Mouse (Mus musculus) layer of hippocampus, postnatal 36 days (tissue): ENCODE data around the gene Snx17. TPM values are rescaled to one million over a fixed set of nuclear protein-coding genes. Genes with fewer than 3 reads are reported as not detected.

ENCODE experiments used
- DNase-seq, 2 experiments: peaks; one replicate each; pipeline ENCODE4 v3.0.0; 2022
- total RNA-seq, 2 experiments: library from RNA; stranded (reverse); gene quantifications; 2 replicates each; pipeline ENCODE4 v1.2.3; 2021

Gene Snx17
- total RNA-seq, 2 experiments from 2014 or later: 77.0 to 83.7 TPM

- peak; percentile 94 to 95 for DNase-seq
These were observed 47.9 kb downstream of the Snx17 start, which contains the start of the genes Nrbp1 and Gm9970 for GRCm38 (mm10) chr5:31240637-31241521. TSS of gene Nrbp1 (plus strand) at chr5:31240864. TSS of gene Gm9970 (minus strand) at chr5:31241232.

GRCm38 (mm10) chr5:31241522-31242034 lies 48.6 kb downstream of the Snx17 start:
- no peak for DNase-seq

- DNase-seq: no peak
These were observed 49.2 kb downstream of the Snx17 start for GRCm38 (mm10) chr5:31242191-31242590.

Other genes starting within 250 kb of the Snx17 start
- 10 to 100 TPM; 16.5 to 16.7 TPM for gene Cgref1, start 247.6 kb upstream of the Snx17 start, total RNA-seq
- gene Preb, start 232.9 kb upstream of the Snx17 start, total RNA-seq: 100 to 1,000 TPM; 115 to 137 TPM
- gene Tcf23, start 224.6 kb upstream of the Snx17 start, total RNA-seq: under 1 TPM; 0.10 to 0.13 TPM
- 10 to 100 TPM; 73.7 to 77.5 TPM for gene Atraid, start 144.9 kb upstream of the Snx17 start, total RNA-seq
- 10 to 100 TPM; 13.7 to 14.2 TPM for gene Slc5a6, start 144.3 kb upstream of the Snx17 start, total RNA-seq
- 10 to 100 TPM; 22.3 to 25.5 TPM for gene Cad, start 138.4 kb upstream of the Snx17 start, total RNA-seq
- gene Dnajc5g, start 86.9 kb upstream of the Snx17 start, total RNA-seq: not detected
- 10 to 100 TPM; 73.6 to 76.8 TPM for gene Slc30a3, start 85.0 kb upstream of the Snx17 start, total RNA-seq
- not detected for gene Trim54, start 76.5 kb upstream of the Snx17 start, total RNA-seq
- gene Ucn, start 54.4 kb upstream of the Snx17 start, total RNA-seq: not detected
- 10 to 100 TPM; 61.2 to 62.2 TPM for gene Mpv17, start 39.0 kb upstream of the Snx17 start, total RNA-seq
- gene Gm29609, start 13.3 kb upstream of the Snx17 start, total RNA-seq: 1 to 10 TPM; 3.2 to 3.4 TPM
- 10 to 100 TPM; 58.5 to 66.8 TPM for gene Gtf3c2, start 13.1 kb upstream of the Snx17 start, total RNA-seq
- 10 to 100 TPM; 38.7 to 46.9 TPM for gene Eif2b4, start 203 bp downstream of the Snx17 start, total RNA-seq
- 10 to 100 TPM; 29.2 to 30.4 TPM for gene Zfp513, start 9.1 kb downstream of the Snx17 start, total RNA-seq
- 10 to 100 TPM; 74.4 to 75.3 TPM for gene Ppm1g, start 27.5 kb downstream of the Snx17 start, total RNA-seq
- gene Nrbp1, start 47.6 kb downstream of the Snx17 start, total RNA-seq: 10 to 100 TPM; 81.6 to 84.8 TPM
- not detected for gene Gm9970, start 48.0 kb downstream of the Snx17 start, total RNA-seq
- gene Krtcap3, start 58.5 kb downstream of the Snx17 start, total RNA-seq: 1 to 10 TPM; 3.0 to 3.7 TPM
- gene Ift172, start 97.9 kb downstream of the Snx17 start, total RNA-seq: 10 to 100 TPM; 69.1 to 93.8 TPM
- gene Fndc4, start 102.9 kb downstream of the Snx17 start, total RNA-seq: 100 to 1,000 TPM; 144 to 187 TPM
- gene Gckr, start 104.2 kb downstream of the Snx17 start, total RNA-seq: under 1 TPM in 1 of 2 experiments, not detected in 1; 0.10 TPM